Mouse (Mus musculus): ENCODE measurements around the gene Evi5. TPM values are rescaled to one million over a fixed set of nuclear protein-coding genes. Genes with fewer than 3 reads are reported as not detected.

The Evi5 gene
- total RNA-seq, 2 experiments from 2014 or later: 57.9 to 58.4 TPM

DNA sequence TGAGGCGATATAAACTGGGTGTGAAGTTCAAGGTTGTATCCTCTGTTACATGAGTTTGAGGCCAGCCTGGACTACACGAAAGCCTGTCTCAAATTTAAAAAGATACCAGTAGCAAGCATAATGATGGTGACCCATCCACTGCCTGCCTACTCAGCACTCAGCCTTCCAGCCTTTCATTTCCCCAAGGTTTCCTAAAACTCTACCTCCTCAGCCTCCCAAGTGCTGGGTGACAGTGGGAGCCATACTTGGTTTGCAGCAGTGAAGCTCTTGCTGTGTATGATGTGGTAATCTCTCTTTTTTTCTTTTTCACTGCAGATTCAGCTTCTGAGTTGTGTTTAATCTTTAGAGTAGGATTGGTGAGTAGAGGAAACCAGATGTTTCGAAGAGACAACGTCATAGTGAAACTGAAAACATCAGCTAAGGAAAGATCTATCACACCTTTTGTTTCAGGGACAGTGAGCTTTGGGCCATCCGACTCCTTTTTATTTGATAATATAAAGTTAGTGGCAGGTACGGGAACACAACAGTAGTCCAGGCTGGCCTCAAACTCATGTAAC, 171.6 kb downstream of the Evi5 start:
- DNase-seq: no peak

DNA sequence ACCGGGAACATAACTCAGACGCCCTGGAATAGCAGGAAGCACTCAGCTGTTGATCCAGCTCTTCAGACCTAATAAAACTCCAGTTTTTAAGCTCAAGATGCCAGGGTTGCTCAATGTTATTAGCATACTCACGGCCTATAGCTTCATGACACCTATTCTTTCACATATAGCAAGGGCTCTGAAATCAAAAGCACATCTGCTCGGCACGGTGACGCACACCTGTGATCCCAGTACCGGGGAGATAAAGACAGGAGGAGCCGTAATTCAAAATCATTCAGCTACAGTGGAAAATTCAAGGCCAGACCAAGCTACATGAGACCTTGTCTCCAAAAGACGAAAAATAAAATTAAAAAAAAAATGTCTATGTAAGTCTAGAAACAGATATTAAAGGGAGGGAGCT, 173.2 kb downstream of the Evi5 start:
- DNase-seq: no peak

DNA sequence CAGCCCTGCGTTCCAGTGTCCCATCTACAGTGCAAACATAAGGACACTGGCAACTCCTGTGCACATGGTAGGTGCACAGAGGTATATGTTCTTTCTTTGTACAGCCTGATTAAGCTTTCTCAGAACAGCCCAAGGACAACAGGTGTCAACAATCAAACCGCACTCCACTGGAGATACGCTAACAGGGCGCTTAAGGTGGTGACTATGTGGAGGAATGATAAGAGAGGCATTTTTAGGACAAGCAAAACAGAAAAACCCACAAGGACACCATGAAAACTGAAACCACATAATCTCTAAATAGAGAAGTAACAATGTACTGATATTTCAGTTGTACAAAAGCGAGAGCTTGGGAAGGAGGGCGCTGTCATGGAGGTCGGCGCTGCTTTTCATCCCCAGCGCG, 174.0 kb downstream of the Evi5 start:
- DNase-seq: no peak

DNA sequence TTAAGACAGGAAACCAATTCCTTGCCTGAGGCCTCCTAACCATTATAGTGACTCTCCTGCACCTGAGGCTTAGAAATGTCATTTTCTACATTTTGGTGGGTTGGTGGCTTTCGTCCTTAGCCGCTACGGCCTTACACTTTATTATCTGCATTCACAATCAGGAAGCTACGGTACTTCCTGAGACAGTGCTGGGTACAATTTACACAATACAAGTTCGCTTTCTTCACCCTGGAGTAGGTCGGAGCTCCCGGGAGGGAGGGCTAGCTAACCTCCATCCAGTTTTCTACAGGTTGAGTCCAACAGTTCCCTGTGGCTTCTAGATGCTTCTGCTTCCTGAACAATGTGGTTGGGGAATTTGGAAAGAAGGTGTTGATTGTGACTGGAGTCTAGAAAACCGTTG, 176.0 kb downstream of the Evi5 start:
- no peak for DNase-seq

DNA sequence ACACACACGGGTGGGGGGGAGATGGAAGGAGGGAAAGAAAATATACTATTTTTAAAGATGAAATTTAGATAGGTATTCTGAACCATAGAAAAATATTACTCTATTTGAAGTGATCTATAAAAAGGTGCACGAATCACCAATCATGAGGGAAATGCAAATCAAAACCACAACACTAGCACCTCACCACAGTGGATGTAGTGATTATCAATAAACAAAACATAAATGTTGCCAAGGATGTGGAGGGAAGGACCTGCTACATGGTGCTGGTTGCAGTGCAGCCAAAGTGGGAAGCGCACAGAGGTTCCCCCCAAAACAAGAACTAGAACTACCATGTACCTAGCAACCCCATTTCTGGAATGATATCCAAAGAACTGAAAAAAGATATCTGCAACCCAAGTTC, 179.9 kb downstream of the Evi5 start:
- no peak for DNase-seq

Other genes with a start within 250 kb of the Evi5 start
- not detected for gene Gfi1, start 149.1 kb downstream of the Evi5 start, total RNA-seq (2021)
- not detected for gene Ube2d2b, start 45.0 kb downstream of the Evi5 start, total RNA-seq (2021)
- 10 to 100 TPM; 71.3 to 78.0 TPM for gene Rpl5, start 25.4 kb upstream of the Evi5 start, total RNA-seq (2021)
- gene Fam69a, start 112.0 kb upstream of the Evi5 start, total RNA-seq (2021): 10 to 100 TPM; 32.9 to 39.3 TPM
- gene Mtf2, start 190.6 kb upstream of the Evi5 start, total RNA-seq (2021): 10 to 100 TPM; 49.2 to 52.4 TPM

Data from layer of hippocampus, postnatal 36 days (tissue).